Mouse (Mus musculus): ENCODE results near the gene Gm45234.

- TF ChIP-seq CTCF (IDR thresholded peaks at IDR 0.05; ENCODE audit: low read depth): no peak
- TF ChIP-seq EP300 (optimal IDR thresholded peaks at IDR 0.05): peak; percentile 72
Observed at GRCm38 (mm10) chr6:124796200-124796599, 40.4 kb upstream of the Gm45234 start.
